Mouse (Mus musculus) hindbrain, postnatal 0 days (tissue): ENCODE results near the gene Ubxn6. TPM values are rescaled to one million over a fixed set of nuclear protein-coding genes. Genes with fewer than 3 reads are reported as not detected.
"Not testable (repeated sequence)": the region's sequence is repeated elsewhere in the genome, so short reads cannot be mapped to it uniquely, and the experiment has no call there.

ENCODE experiments used
- ATAC-seq: fragments of 200-750 bp; cut with Nextera tagmentation; 2 replicates; pipeline ENCODE4 v1.8.0; 2017; ENCODE audit warnings: mild to moderate bottlenecking, moderate TSS enrichment, moderate library complexity
- DNase-seq: peaks from one replicate; pipeline ENCODE4 v3.0.0-alpha.2; 2015; ENCODE audit warnings: low spot score
- H3K27ac ChIP-seq: fragments of 300-500 bp; sonication (generic); 2 replicates; pipeline ENCODE4 v1.5.1; 2014; ENCODE audit warnings: mild to moderate bottlenecking
- H3K27me3 ChIP-seq: fragments of 300-500 bp; sonication (generic); 2 replicates; pipeline ENCODE4 v1.6.1; 2014; ENCODE audit warnings: low read length, mixed read lengths; ENCODE audit not compliant: insufficient read depth
- H3K36me3 ChIP-seq: fragments of 300-500 bp; sonication (generic); 2 replicates; pipeline ENCODE4 v1.6.1; 2014; ENCODE audit warnings: low read length, mixed read lengths; ENCODE audit not compliant: insufficient read depth
- H3K4me1 ChIP-seq: fragments of 300-500 bp; sonication (generic); 2 replicates; pipeline ENCODE4 v1.6.1; 2014; ENCODE audit warnings: antibody characterized with exemption, low read length, mixed read lengths; ENCODE audit not compliant: insufficient read depth
- H3K4me2 ChIP-seq: fragments of 300-500 bp; sonication (generic); 2 replicates; pipeline ENCODE4 v1.6.1; 2014; ENCODE audit warnings: low read depth, mild to moderate bottlenecking, low read length, moderate library complexity, mixed read lengths
- H3K4me3 ChIP-seq: fragments of 300-500 bp; sonication (generic); 2 replicates; pipeline ENCODE4 v1.5.1; 2014; ENCODE audit warnings: low read length
- H3K9ac ChIP-seq: fragments of 300-500 bp; sonication (generic); replicated peaks from 2 replicates; pipeline ENCODE4 v1.6.1; 2014; ENCODE audit warnings: mild to moderate bottlenecking, low read length, moderate library complexity, mixed read lengths
- H3K9me3 ChIP-seq: fragments of 300-500 bp; sonication (generic); 2 replicates; pipeline ENCODE4 v1.6.1; 2016; ENCODE audit warnings: low read length, mixed read lengths
- CTCF ChIP-seq: IDR thresholded peaks from 2 replicates; pipeline ENCODE4 v1.5.1; 2016; ENCODE audit warnings: antibody characterized with exemption, control low read depth, low read depth
- WGBS: fragments of 180-500 bp; shearing (Covaris S2); extraction: QIAGEN DNeasy Blood & Tissue Kit; methylation state at CpG from one replicate; pipeline ENCODE4 v1.1.7; 2014; 5-methylcytosine and 5-hydroxymethylcytosine counted together
- polyA plus RNA-seq: library from polyadenylated mRNA; unstranded; fragments of >200 nt; fragmentation: Nextera tagmentation; extraction: Ambion mirVana; gene quantifications from 2 replicates; pipeline ENCODE4 v1.2.1, GENCODE M21; 2015
- total RNA-seq: library from RNA; depleted of rRNA; stranded (reverse); fragments of >200 nt; gene quantifications from 2 replicates; pipeline ENCODE4 v1.2.3, GENCODE M21; 2014

Gene Ubxn6
- total and polyA plus RNA-seq, 2 experiments from 2014 or later: 75.2 to 111 TPM

- peaks cover 23% of the 10 kb centered on the region for H3K4me1 ChIP-seq
- no peaks in the 10 kb centered on the region for H3K9me3 ChIP-seq
- WGBS: 90% methylated on average over 5 of the region's 5 CpGs
- H3K9ac ChIP-seq: no peak overlapping the region
- ATAC-seq (no peak), DNase-seq (no peak)
- no peak overlapping the region for H3K4me3 ChIP-seq
- H3K27me3 ChIP-seq: no peaks in the 10 kb centered on the region
- no peak for TF ChIP-seq CTCF
- H3K36me3 ChIP-seq: peaks cover 4% of the 10 kb centered on the region; the same call in 1 of the 2 replicates
- no peak overlapping the region for H3K4me2 ChIP-seq
- H3K27ac ChIP-seq: no peak overlapping the region
These were observed 2.7 kb upstream of the Ubxn6 start for GRCm38 (mm10) chr17:56077523-56077922.

GRCm38 (mm10) chr17:56074097-56074826, 566 bp downstream of the Ubxn6 start:
- Histone ChIP-seq H3K9me3 (no peaks in the 10 kb centered on the region), H3K9ac (peak overlapping the region; percentile 78), H3K4me1 (peaks cover 5% of the 10 kb centered on the region; the same call in 1 of the 2 replicates), H3K27me3 (no peaks in the 10 kb centered on the region), H3K4me3 (peak overlapping the region; percentile 79), H3K4me2 (peak overlapping the region; percentile 66), H3K36me3 (peaks cover 32% of the 10 kb centered on the region), H3K27ac (peak overlapping the region; percentile 93)
- WGBS: 9% methylated on average over 22 of the region's 22 CpGs
- ATAC-seq (peak; percentile 14; the same call in 1 of the 2 replicates), DNase-seq (peak; percentile 78)
- TF ChIP-seq CTCF: no peak

- WGBS: 90% methylated on average over 5 of the region's 5 CpGs
- Histone ChIP-seq H3K4me3 (no peak overlapping the region), H3K27me3 (no peaks in the 10 kb centered on the region), H3K9ac (no peak overlapping the region), H3K4me1 (peaks cover 5% of the 10 kb centered on the region; the same call in 1 of the 2 replicates), H3K9me3 (no peaks in the 10 kb centered on the region), H3K4me2 (no peak overlapping the region), H3K27ac (no peak overlapping the region), H3K36me3 (peaks cover 52% of the 10 kb centered on the region)
- TF ChIP-seq CTCF: no peak
- no peak for ATAC-seq
- DNase-seq: no peak
These were observed 2.6 kb downstream of the Ubxn6 start for GRCm38 (mm10) chr17:56072243-56072642.

- ATAC-seq: no peak
- H3K9ac ChIP-seq: no peak overlapping the region
- H3K36me3 ChIP-seq: peaks cover 55% of the 10 kb centered on the region
- TF ChIP-seq CTCF: no peak
- no peak for DNase-seq
- H3K27me3 ChIP-seq: no peaks in the 10 kb centered on the region
- no peaks in the 10 kb centered on the region for H3K9me3 ChIP-seq
- H3K27ac ChIP-seq: no peak overlapping the region
- no peak overlapping the region for H3K4me2 ChIP-seq
- H3K4me3 ChIP-seq: no peak overlapping the region
- H3K4me1 ChIP-seq: peaks cover 5% of the 10 kb centered on the region; the same call in 1 of the 2 replicates
These were observed 3.7 kb downstream of the Ubxn6 start for GRCm38 (mm10) chr17:56071126-56071525.

GRCm38 (mm10) chr17:56069066-56069465, 5.8 kb downstream of the Ubxn6 start:
- no peak for ATAC-seq
- TF ChIP-seq CTCF: no peak
- no peak overlapping the region for H3K27ac ChIP-seq
- H3K9ac ChIP-seq: no peak overlapping the region
- no peak for DNase-seq
- no peak overlapping the region for H3K4me2 ChIP-seq
- H3K4me1 ChIP-seq: peaks cover 4% of the 10 kb centered on the region; the same call in 1 of the 2 replicates
- no peaks in the 10 kb centered on the region for H3K27me3 ChIP-seq
- WGBS: 96% methylated on average over 14 of the region's 14 CpGs
- H3K36me3 ChIP-seq: peaks cover 56% of the 10 kb centered on the region
- H3K9me3 ChIP-seq: no peaks in the 10 kb centered on the region
- no peak overlapping the region for H3K4me3 ChIP-seq

GRCm38 (mm10) chr17:56066451-56066850, 8.4 kb downstream of the Ubxn6 start:
- Histone ChIP-seq H3K9me3 (no peaks in the 10 kb centered on the region), H3K36me3 (peaks cover 67% of the 10 kb centered on the region), H3K27ac (no peak overlapping the region), H3K27me3 (no peaks in the 10 kb centered on the region), H3K4me3 (no peak overlapping the region), H3K4me1 (no peaks in the 10 kb centered on the region), H3K4me2 (no peak overlapping the region), H3K9ac (no peak overlapping the region)
- ATAC-seq (no peak), DNase-seq (no peak)
- no peak for TF ChIP-seq CTCF

- H3K9ac ChIP-seq, H3K4me1 ChIP-seq, H3K27me3 ChIP-seq, H3K4me3 ChIP-seq, H3K9me3 ChIP-seq, H3K4me2 ChIP-seq, ATAC-seq, H3K27ac ChIP-seq, DNase-seq: not testable (repeated sequence)
- H3K36me3 ChIP-seq: peaks cover 62% of the 10 kb centered on the region
- TF ChIP-seq CTCF: peak; percentile 22; the same call in 1 of the 2 replicates
- 78% methylated on average over 6 of the region's 6 CpGs for WGBS
These were observed 9.1 kb downstream of the Ubxn6 start for GRCm38 (mm10) chr17:56065715-56066114.
